Mouse (Mus musculus): ENCODE data around the gene Atl1. TPM values are rescaled to one million over a fixed set of nuclear protein-coding genes. Genes with fewer than 3 reads are reported as not detected.

The Atl1 gene
- total and polyA plus RNA-seq, 3 experiments = 0.55 to 2.7 (median 1.6) TPM

GRCm38 (mm10) chr12:69917870-69918269 is 25.5 kb downstream of the Atl1 start:
- Histone ChIP-seq H3K4me1 (ENCODE audit: insufficient read depth, low read depth, low read length) (peaks cover 3% of the 10 kb centered on the region), H3K9me3 (replicated peaks) (no peaks in the 10 kb centered on the region), H3K36me3 (replicated peaks) (no peaks in the 10 kb centered on the region), H3K4me3 (ENCODE audit: low read depth, low read length) (no peak overlapping the region), H3K27me3 (ENCODE audit: insufficient read depth, low read length) (peaks cover 4% of the 10 kb centered on the region; the same call in 1 of the 2 replicates)
- TF ChIP-seq GATA1 (IDR thresholded peaks at IDR 0.05; ENCODE audit: borderline replicate concordance, low read length) = no peak
- TF ChIP-seq GATA2 (IDR thresholded peaks at IDR 0.05; ENCODE audit: borderline replicate concordance, low read depth, low read length) = no peak
- TF ChIP-seq CTCF (IDR thresholded peaks at IDR 0.05; ENCODE audit: low read depth, low read length) = no peak
- no peak for TF ChIP-seq TAL1 (conservative IDR thresholded peaks at IDR 0.05; ENCODE audit: low read depth, low read length)
- no peak for TF ChIP-seq POLR2AphosphoS5 (IDR thresholded peaks at IDR 0.05; ENCODE audit: insufficient replicate concordance, low read depth, low read length)
- no peak for DNase-seq (ENCODE audit: low spot score)
- no peak for ATAC-seq (ENCODE audit: extremely low read depth, insufficient number of reproducible peaks, low FRiP score, poor library complexity, severe bottlenecking)

GRCm38 (mm10) chr12:69922099-69922498 is 29.7 kb downstream of the Atl1 start:
- Histone ChIP-seq H3K4me1 (ENCODE audit: insufficient read depth, low read depth, low read length) (peaks cover 26% of the 10 kb centered on the region), H3K9me3 (replicated peaks) (no peaks in the 10 kb centered on the region), H3K27me3 (ENCODE audit: insufficient read depth, low read length) (peaks cover 4% of the 10 kb centered on the region; the same call in 1 of the 2 replicates), H3K36me3 (replicated peaks) (no peaks in the 10 kb centered on the region), H3K4me3 (ENCODE audit: low read depth, low read length) (no peak overlapping the region)
- no peak for DNase-seq (ENCODE audit: low spot score)
- TF ChIP-seq GATA1 (IDR thresholded peaks at IDR 0.05; ENCODE audit: borderline replicate concordance, low read length) (no peak), CTCF (IDR thresholded peaks at IDR 0.05; ENCODE audit: low read depth, low read length) (no peak), GATA2 (IDR thresholded peaks at IDR 0.05; ENCODE audit: borderline replicate concordance, low read depth, low read length) (no peak), TAL1 (conservative IDR thresholded peaks at IDR 0.05; ENCODE audit: low read depth, low read length) (no peak), POLR2AphosphoS5 (IDR thresholded peaks at IDR 0.05; ENCODE audit: insufficient replicate concordance, low read depth, low read length) (no peak)
- no peak for ATAC-seq (ENCODE audit: extremely low read depth, insufficient number of reproducible peaks, low FRiP score, poor library complexity, severe bottlenecking)

DNA sequence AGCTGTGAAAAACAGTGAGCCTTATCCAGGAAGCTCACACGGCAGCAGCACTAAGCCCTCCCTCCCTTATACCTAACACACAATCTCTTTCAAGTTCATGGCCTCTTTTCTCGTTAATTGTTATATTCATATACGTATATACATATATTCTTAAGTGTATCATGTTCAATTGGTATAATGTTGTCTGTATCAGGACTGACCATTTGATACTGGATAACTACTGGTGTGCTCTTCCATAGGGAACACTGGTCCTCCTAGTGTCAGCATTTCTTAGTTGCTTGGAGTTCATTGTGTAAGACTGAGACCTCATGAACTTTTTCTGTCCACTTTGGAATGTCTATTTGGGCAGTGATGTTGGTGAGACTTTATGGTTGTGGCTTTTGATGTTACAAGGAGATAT is 30.7 kb downstream of the Atl1 start:
- H3K9me3 ChIP-seq (replicated peaks) = no peaks in the 10 kb centered on the region
- H3K4me1 ChIP-seq (ENCODE audit: insufficient read depth, low read depth, low read length) = peaks cover 26% of the 10 kb centered on the region
- no peak overlapping the region for H3K4me3 ChIP-seq (ENCODE audit: low read depth, low read length)
- no peaks in the 10 kb centered on the region for H3K27me3 ChIP-seq (ENCODE audit: insufficient read depth, low read length)
- DNase-seq (ENCODE audit: low spot score) (no peak), ATAC-seq (ENCODE audit: extremely low read depth, insufficient number of reproducible peaks, low FRiP score, poor library complexity, severe bottlenecking) (no peak; the same call in 1 of the 2 replicates)
- no peaks in the 10 kb centered on the region for H3K36me3 ChIP-seq (replicated peaks)
- TF ChIP-seq GATA1 (IDR thresholded peaks at IDR 0.05; ENCODE audit: borderline replicate concordance, low read length) (no peak), TAL1 (conservative IDR thresholded peaks at IDR 0.05; ENCODE audit: low read depth, low read length) (no peak), CTCF (IDR thresholded peaks at IDR 0.05; ENCODE audit: low read depth, low read length) (no peak), GATA2 (IDR thresholded peaks at IDR 0.05; ENCODE audit: borderline replicate concordance, low read depth, low read length) (no peak), POLR2AphosphoS5 (IDR thresholded peaks at IDR 0.05; ENCODE audit: insufficient replicate concordance, low read depth, low read length) (no peak)

GRCm38 (mm10) chr12:69923603-69924002 is 31.2 kb downstream of the Atl1 start:
- no peak for ATAC-seq (ENCODE audit: extremely low read depth, insufficient number of reproducible peaks, low FRiP score, poor library complexity, severe bottlenecking)
- H3K9me3 ChIP-seq (replicated peaks) = no peaks in the 10 kb centered on the region
- peaks cover 26% of the 10 kb centered on the region for H3K4me1 ChIP-seq (ENCODE audit: insufficient read depth, low read depth, low read length)
- H3K36me3 ChIP-seq (replicated peaks) = no peaks in the 10 kb centered on the region
- no peak for TF ChIP-seq POLR2AphosphoS5 (IDR thresholded peaks at IDR 0.05; ENCODE audit: insufficient replicate concordance, low read depth, low read length)
- TF ChIP-seq GATA1 (IDR thresholded peaks at IDR 0.05; ENCODE audit: borderline replicate concordance, low read length) = no peak
- TF ChIP-seq CTCF (IDR thresholded peaks at IDR 0.05; ENCODE audit: low read depth, low read length) = no peak
- no peak for TF ChIP-seq TAL1 (conservative IDR thresholded peaks at IDR 0.05; ENCODE audit: low read depth, low read length)
- TF ChIP-seq GATA2 (IDR thresholded peaks at IDR 0.05; ENCODE audit: borderline replicate concordance, low read depth, low read length) = no peak
- H3K27me3 ChIP-seq (ENCODE audit: insufficient read depth, low read length) = no peaks in the 10 kb centered on the region
- no peak for DNase-seq (ENCODE audit: low spot score)
- no peak overlapping the region for H3K4me3 ChIP-seq (ENCODE audit: low read depth, low read length)

DNA sequence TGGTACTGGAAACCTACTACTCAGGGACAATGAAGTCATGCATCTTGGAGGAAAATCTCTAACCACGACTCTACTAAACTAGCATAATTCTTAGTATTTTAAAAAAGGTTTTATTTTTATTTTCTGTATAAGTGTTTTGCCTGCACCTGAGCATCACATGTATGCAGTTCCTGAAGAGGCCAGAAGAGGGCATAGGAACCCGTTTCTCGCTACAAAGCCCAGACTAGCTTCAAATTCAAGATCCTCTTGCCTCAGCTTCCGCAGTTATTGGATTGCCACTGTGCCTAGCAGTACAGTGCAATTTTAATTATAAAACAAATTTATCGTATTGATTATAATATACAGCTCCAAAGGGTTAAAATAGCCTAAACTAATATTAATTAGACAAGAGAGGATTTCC is 31.6 kb downstream of the Atl1 start:
- no peak overlapping the region for H3K4me3 ChIP-seq (ENCODE audit: low read depth, low read length)
- TF ChIP-seq CTCF (IDR thresholded peaks at IDR 0.05; ENCODE audit: low read depth, low read length) (peak; percentile 59), POLR2AphosphoS5 (IDR thresholded peaks at IDR 0.05; ENCODE audit: insufficient replicate concordance, low read depth, low read length) (no peak), TAL1 (conservative IDR thresholded peaks at IDR 0.05; ENCODE audit: low read depth, low read length) (no peak)
- no peaks in the 10 kb centered on the region for H3K36me3 ChIP-seq (replicated peaks)
- ATAC-seq (ENCODE audit: extremely low read depth, insufficient number of reproducible peaks, low FRiP score, poor library complexity, severe bottlenecking) (peak; percentile 49), DNase-seq (ENCODE audit: low spot score) (peak; percentile 21)
- H3K27me3 ChIP-seq (ENCODE audit: insufficient read depth, low read length) = no peaks in the 10 kb centered on the region
- no peaks in the 10 kb centered on the region for H3K9me3 ChIP-seq (replicated peaks)
- H3K4me1 ChIP-seq (ENCODE audit: insufficient read depth, low read depth, low read length) = peaks cover 26% of the 10 kb centered on the region

- TF ChIP-seq TAL1 (conservative IDR thresholded peaks at IDR 0.05; ENCODE audit: low read depth, low read length) (no peak), GATA2 (IDR thresholded peaks at IDR 0.05; ENCODE audit: borderline replicate concordance, low read depth, low read length) (no peak), GATA1 (IDR thresholded peaks at IDR 0.05; ENCODE audit: borderline replicate concordance, low read length) (no peak), POLR2AphosphoS5 (IDR thresholded peaks at IDR 0.05; ENCODE audit: insufficient replicate concordance, low read depth, low read length) (no peak), CTCF (IDR thresholded peaks at IDR 0.05; ENCODE audit: low read depth, low read length) (no peak)
These were observed 34.3 kb downstream of the Atl1 start for GRCm38 (mm10) chr12:69926716-69927115.

More at GRCm38 (mm10) chr12:69926716-69927115, 34.3 kb downstream of the Atl1 start:
- H3K4me3 ChIP-seq (ENCODE audit: low read depth, low read length) = no peak overlapping the region
- peaks cover 26% of the 10 kb centered on the region for H3K4me1 ChIP-seq (ENCODE audit: insufficient read depth, low read depth, low read length)
- ATAC-seq (ENCODE audit: extremely low read depth, insufficient number of reproducible peaks, low FRiP score, poor library complexity, severe bottlenecking) = no peak
- no peaks in the 10 kb centered on the region for H3K36me3 ChIP-seq (replicated peaks)
- DNase-seq (ENCODE audit: low spot score) = peak; percentile 32
- no peaks in the 10 kb centered on the region for H3K27me3 ChIP-seq (ENCODE audit: insufficient read depth, low read length)
- H3K9me3 ChIP-seq (replicated peaks) = no peaks in the 10 kb centered on the region

All from G1E (cell line).